Mouse (Mus musculus) liver, adult 2 months (tissue): ENCODE results near the gene Ssbp2. TPM values are rescaled to one million over a fixed set of nuclear protein-coding genes. Genes with fewer than 3 reads are reported as not detected.

ENCODE experiments used
- DNase-seq: peaks from one replicate; pipeline ENCODE4 v3.0.0-alpha.2; 2011; ENCODE audit warnings: low read depth, low spot score; ENCODE audit errors: extremely low read depth
- H3K27ac ChIP-seq: fragments of 200-500 bp; replicated peaks from 2 replicates; pipeline ENCODE4 v1.5.1; 2012; ENCODE audit warnings: low read depth, mild to moderate bottlenecking, control low read depth, inconsistent platforms, low read length; ENCODE audit not compliant: insufficient read depth
- H3K27me3 ChIP-seq: fragments of 200-500 bp; 2 replicates; pipeline ENCODE4 v1.6.1; 2012; ENCODE audit warnings: mild to moderate bottlenecking, moderate library complexity, low read length, inconsistent platforms; ENCODE audit not compliant: control insufficient read depth, insufficient read depth
- H3K36me3 ChIP-seq: fragments of 200-500 bp; 2 replicates; pipeline ENCODE4 v1.6.1; 2012; ENCODE audit warnings: low read length, inconsistent platforms; ENCODE audit not compliant: control insufficient read depth, insufficient read depth
- H3K4me1 ChIP-seq: fragments of 200-500 bp; 2 replicates; pipeline ENCODE4 v1.6.1; 2011; ENCODE audit warnings: low read length; ENCODE audit not compliant: control insufficient read depth, insufficient read depth
- H3K4me3 ChIP-seq: fragments of 200-500 bp; 2 replicates; pipeline ENCODE4 v1.5.1; 2011; ENCODE audit warnings: low read depth, mild to moderate bottlenecking, control low read depth, low read length, moderate library complexity; ENCODE audit not compliant: insufficient read depth
- H3K79me2 ChIP-seq: fragments of 200-500 bp; 2 replicates; pipeline ENCODE4 v1.6.1; 2012; ENCODE audit warnings: inconsistent platforms, mild to moderate bottlenecking, low read length, moderate library complexity; ENCODE audit not compliant: control insufficient read depth, insufficient read depth
- H3K9ac ChIP-seq: fragments of 200-500 bp; 2 replicates; pipeline ENCODE4 v1.6.1; 2012; ENCODE audit warnings: low read depth, mild to moderate bottlenecking, control low read depth, inconsistent platforms, low read length
- CTCF ChIP-seq: fragments of 200-500 bp; IDR thresholded peaks from 2 replicates; pipeline ENCODE4 v1.5.1; 2011; ENCODE audit warnings: low read depth, low read length, control low read depth
- POLR2A ChIP-seq: fragments of 200-500 bp; IDR thresholded peaks from 2 replicates; pipeline ENCODE4 v1.6.1; 2011; ENCODE audit warnings: low read length, control low read depth; ENCODE audit not compliant: insufficient read depth; ENCODE audit errors: extremely low read depth
- WGBS: fragments of 180-500 bp; shearing (Covaris S2); methylation state at CpG from one replicate; pipeline ENCODE4 v1.1.7; 2018; 5-methylcytosine and 5-hydroxymethylcytosine counted together
- polyA plus RNA-seq: library from polyadenylated mRNA; depleted of rRNA; stranded (reverse); fragments of >200 nt; gene quantifications from 2 replicates; pipeline ENCODE4 v1.2.3, GENCODE M21; 2012
- total RNA-seq: library from RNA; depleted of rRNA; stranded (reverse); fragments of >200 nt; gene quantifications from 2 replicates; pipeline ENCODE4 v1.2.3, GENCODE M21; 2014

Ssbp2 gene
- total and polyA plus RNA-seq, 2 experiments: 1.2 to 1.7 TPM

GRCm38 (mm10) chr13:91459489-91459888 is 594 bp upstream of the Ssbp2 start:
- peaks cover 4% of the 10 kb centered on the region; the same call in 1 of the 2 replicates for H3K27me3 ChIP-seq
- H3K9ac ChIP-seq: no peak overlapping the region
- H3K27ac ChIP-seq: no peak overlapping the region
- H3K79me2 ChIP-seq: no peaks in the 10 kb centered on the region
- no peaks in the 10 kb centered on the region for H3K4me1 ChIP-seq
- H3K4me3 ChIP-seq: no peak overlapping the region
- 85% methylated on average over 4 of the region's 4 CpGs for WGBS
- TF ChIP-seq CTCF (no peak), POLR2A (no peak)
- DNase-seq: no peak
- H3K36me3 ChIP-seq: no peaks in the 10 kb centered on the region

DNA sequence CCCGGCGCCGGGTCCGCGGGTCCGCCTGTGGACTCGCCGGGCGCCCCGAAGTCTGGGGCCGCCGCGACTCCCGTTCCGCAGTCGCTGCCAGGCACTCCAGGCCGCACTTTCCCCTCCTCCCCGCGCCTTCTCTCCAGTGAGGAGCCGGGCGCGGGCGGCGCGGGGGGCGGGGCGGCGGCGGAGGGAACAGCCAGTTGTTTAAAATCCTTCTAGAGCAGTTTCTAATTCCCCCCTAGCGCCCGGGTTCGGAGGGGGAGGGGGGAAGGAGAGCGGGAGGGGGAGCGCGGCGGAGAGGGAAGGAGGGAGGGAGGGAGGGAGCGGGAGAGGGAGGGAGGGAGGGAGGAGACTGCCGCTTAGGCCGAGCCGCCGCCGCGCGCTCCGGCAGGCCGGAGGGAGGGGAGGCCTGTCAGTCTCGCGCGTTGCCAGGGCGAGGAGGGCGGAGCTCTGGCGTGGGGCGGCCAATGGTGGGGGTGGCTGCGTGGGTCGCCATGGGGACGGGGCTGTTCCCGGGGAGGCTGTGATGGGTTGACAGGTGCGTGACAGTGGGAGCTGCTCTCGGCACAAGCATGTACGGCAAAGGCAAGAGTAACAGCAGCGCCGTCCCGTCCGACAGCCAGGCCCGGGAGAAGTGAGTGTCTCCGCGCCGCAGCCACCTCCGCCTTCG is 670 bp downstream of the Ssbp2 start:
- H3K27ac ChIP-seq: peak overlapping the region; percentile 95
- TF ChIP-seq CTCF (no peak), POLR2A (0 out of 2 replicates have a peak, but pooled peaks have one; percentile 14)
- WGBS: 0% methylated on average over 53 of the region's 70 CpGs
- peak overlapping the region; percentile 98 for H3K4me3 ChIP-seq
- H3K36me3 ChIP-seq: no peaks in the 10 kb centered on the region
- H3K9ac ChIP-seq: peak overlapping the region; percentile 95
- peaks cover 4% of the 10 kb centered on the region; the same call in 1 of the 2 replicates for H3K27me3 ChIP-seq
- DNase-seq: peak; percentile 76
- H3K4me1 ChIP-seq: no peaks in the 10 kb centered on the region
- H3K79me2 ChIP-seq: no peaks in the 10 kb centered on the region

GRCm38 (mm10) chr13:91461299-91461698 is 1.2 kb downstream of the Ssbp2 start:
- peak overlapping the region; percentile 32 for H3K9ac ChIP-seq
- TF ChIP-seq POLR2A (no peak), CTCF (no peak)
- H3K36me3 ChIP-seq: no peaks in the 10 kb centered on the region
- DNase-seq: no peak
- no peaks in the 10 kb centered on the region for H3K79me2 ChIP-seq
- H3K27ac ChIP-seq: no peak overlapping the region
- H3K4me1 ChIP-seq: no peaks in the 10 kb centered on the region
- peaks cover 4% of the 10 kb centered on the region; the same call in 1 of the 2 replicates for H3K27me3 ChIP-seq
- WGBS: 3% methylated on average over 53 of the region's 61 CpGs
- H3K4me3 ChIP-seq: peak overlapping the region; percentile 98

DNA sequence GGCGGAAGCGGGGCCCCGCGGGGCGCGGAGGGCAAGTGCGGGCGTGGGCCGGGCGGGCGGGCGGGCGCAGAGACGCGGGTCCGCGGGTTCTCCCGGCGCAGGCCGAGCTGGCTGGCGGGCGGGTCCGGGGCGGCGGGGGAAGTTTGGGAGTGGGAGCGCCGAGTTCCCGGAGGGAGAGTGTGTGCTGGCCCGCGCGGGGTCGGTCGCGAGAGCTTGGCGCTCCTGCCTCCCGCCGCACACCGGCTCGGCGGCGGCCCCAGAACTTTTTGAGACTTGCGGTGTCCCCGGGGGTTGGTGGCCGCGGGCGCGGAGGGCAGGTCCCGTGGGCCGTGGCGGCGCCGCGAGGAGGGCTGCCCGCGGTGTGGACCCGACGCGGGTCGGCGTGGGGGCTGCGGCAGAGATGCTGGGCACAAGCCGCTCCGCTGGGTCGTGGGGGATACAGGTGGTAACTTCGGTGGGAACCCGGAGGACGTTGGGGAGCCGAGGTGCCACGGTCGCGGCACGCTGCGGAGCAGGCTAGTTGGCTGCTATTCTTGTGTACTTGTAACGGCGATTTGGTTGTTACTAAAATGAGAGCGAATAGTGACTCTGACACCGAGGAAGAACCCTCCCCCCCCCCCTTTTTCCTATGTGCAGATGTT is 1.7 kb downstream of the Ssbp2 start:
- Histone ChIP-seq H3K9ac (peak overlapping the region; percentile 94), H3K4me3 (peak overlapping the region; percentile 98), H3K27me3 (peaks cover 4% of the 10 kb centered on the region; the same call in 1 of the 2 replicates), H3K36me3 (no peaks in the 10 kb centered on the region), H3K4me1 (no peaks in the 10 kb centered on the region), H3K79me2 (no peaks in the 10 kb centered on the region), H3K27ac (no peak overlapping the region)
- DNase-seq: no peak
- TF ChIP-seq POLR2A (no peak), CTCF (no peak)
- whole genome bisulfite sequencing: 1% methylated on average over 76 of the region's 77 CpGs

DNA sequence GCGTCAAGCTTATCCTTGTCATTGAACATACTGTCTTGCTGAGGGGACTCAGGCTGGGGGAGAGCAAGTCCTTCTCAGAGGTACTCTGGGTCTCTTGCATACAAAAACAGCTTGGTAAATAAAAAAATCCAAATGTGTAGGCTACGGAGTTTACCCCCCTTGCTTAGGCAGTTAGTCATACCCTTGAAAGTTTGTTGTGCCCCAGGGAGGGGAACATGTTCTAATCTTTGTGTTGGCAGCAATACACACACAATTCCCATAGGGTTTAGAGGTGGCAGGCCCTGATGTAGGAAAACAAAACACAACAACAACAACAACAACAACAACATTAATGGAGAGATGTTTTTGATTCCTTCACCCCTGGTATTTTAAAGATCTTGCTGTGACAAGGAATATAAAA is 2.3 kb downstream of the Ssbp2 start:
- TF ChIP-seq POLR2A: no peak
- TF ChIP-seq CTCF: no peak
- Histone ChIP-seq H3K4me1 (no peaks in the 10 kb centered on the region), H3K9ac (no peak overlapping the region)

More for the DNA sequence above, 2.3 kb downstream of the Ssbp2 start:
- Histone ChIP-seq H3K27me3 (peaks cover 4% of the 10 kb centered on the region; the same call in 1 of the 2 replicates), H3K79me2 (no peaks in the 10 kb centered on the region), H3K36me3 (no peaks in the 10 kb centered on the region), H3K4me3 (no peak overlapping the region), H3K27ac (no peak overlapping the region; the same call in 1 of the 2 replicates)
- WGBS: 64% methylated on average over 1 of the region's 2 CpGs
- no peak for DNase-seq
